Mouse (Mus musculus): Measurements from ENCODE around the gene Abca3. TPM values are rescaled to one million over a fixed set of nuclear protein-coding genes. Genes with fewer than 3 reads are reported as not detected.

Abca3 gene
- polyA plus RNA-seq, 1 experiment from 2014 or later = 6.4 TPM

Small RNAs within 50 kb of the gene (microRNA-seq; reads per million reads assigned to microRNA genes)
- not detected for gene Gm24427

Other genes with a start within 250 kb of the Abca3 start
- gene Pdpk1, start 201.0 kb upstream of the Abca3 start, polyA plus RNA-seq (2015; fragmentation: Nextera tagmentation; extraction: Ambion mirVana) = 30.7 and 35.1 TPM in 2 replicates
- 27.0 and 31.2 TPM in 2 replicates for gene Amdhd2, start 188.2 kb upstream of the Abca3 start, polyA plus RNA-seq (2015; fragmentation: Nextera tagmentation; extraction: Ambion mirVana)
- gene Atp6v0c, start 182.2 kb upstream of the Abca3 start, polyA plus RNA-seq (2015; fragmentation: Nextera tagmentation; extraction: Ambion mirVana) = 544 and 567 TPM in 2 replicates
- 4.2 and 5.2 TPM in 2 replicates for gene Tbc1d24, start 146.4 kb upstream of the Abca3 start, polyA plus RNA-seq (2015; fragmentation: Nextera tagmentation; extraction: Ambion mirVana)
- 1.9 and 2.0 TPM in 2 replicates for gene Ntn3, start 142.4 kb upstream of the Abca3 start, polyA plus RNA-seq (2015; fragmentation: Nextera tagmentation; extraction: Ambion mirVana)
- 6.2 and 7.0 TPM in 2 replicates for gene Tedc2, start 131.1 kb upstream of the Abca3 start, polyA plus RNA-seq (2015; fragmentation: Nextera tagmentation; extraction: Ambion mirVana)
- 37.2 and 38.4 TPM in 2 replicates for gene Ccnf, start 100.5 kb upstream of the Abca3 start, polyA plus RNA-seq (2015; fragmentation: Nextera tagmentation; extraction: Ambion mirVana)
- gene Abca17, start 882 bp upstream of the Abca3 start, polyA plus RNA-seq (2015; fragmentation: Nextera tagmentation; extraction: Ambion mirVana) = 0.11 TPM in 1 of 2 replicates, not detected in the other
- 234 and 235 TPM in 2 replicates for gene Rnps1, start 62.6 kb downstream of the Abca3 start, polyA plus RNA-seq (2015; fragmentation: Nextera tagmentation; extraction: Ambion mirVana)
- 234 and 266 TPM in 2 replicates for gene Eci1, start 74.7 kb downstream of the Abca3 start, polyA plus RNA-seq (2015; fragmentation: Nextera tagmentation; extraction: Ambion mirVana)
- gene Dnase1l2, start 91.2 kb downstream of the Abca3 start, polyA plus RNA-seq (2015; fragmentation: Nextera tagmentation; extraction: Ambion mirVana) = 1.5 and 1.7 TPM in 2 replicates
- gene E4f1, start 118.4 kb downstream of the Abca3 start, polyA plus RNA-seq (2015; fragmentation: Nextera tagmentation; extraction: Ambion mirVana) = 24.5 and 25.9 TPM in 2 replicates
- 61.3 and 66.8 TPM in 2 replicates for gene Pgp, start 118.4 kb downstream of the Abca3 start, polyA plus RNA-seq (2015; fragmentation: Nextera tagmentation; extraction: Ambion mirVana)
- gene Bricd5, start 121.9 kb downstream of the Abca3 start, polyA plus RNA-seq (2015; fragmentation: Nextera tagmentation; extraction: Ambion mirVana) = 0.27 TPM in 1 of 2 replicates, not detected in the other
- 18.1 TPM in 2 replicates for gene Mlst8, start 127.1 kb downstream of the Abca3 start, polyA plus RNA-seq (2015; fragmentation: Nextera tagmentation; extraction: Ambion mirVana)
- gene Caskin1, start 136.7 kb downstream of the Abca3 start, polyA plus RNA-seq (2015; fragmentation: Nextera tagmentation; extraction: Ambion mirVana) = 0.55 and 0.76 TPM in 2 replicates
- 72.5 and 76.1 TPM in 2 replicates for gene Traf7, start 176.0 kb downstream of the Abca3 start, polyA plus RNA-seq (2015; fragmentation: Nextera tagmentation; extraction: Ambion mirVana)
- gene Rab26, start 182.3 kb downstream of the Abca3 start, polyA plus RNA-seq (2015; fragmentation: Nextera tagmentation; extraction: Ambion mirVana) = 1.0 and 1.4 TPM in 2 replicates
- 10.9 and 14.2 TPM in 2 replicates for gene Pkd1, start 197.9 kb downstream of the Abca3 start, polyA plus RNA-seq (2015; fragmentation: Nextera tagmentation; extraction: Ambion mirVana)

All from heart, embryonic 13.5 days (tissue).